Mouse (Mus musculus) heart, adult 2 months (tissue): ENCODE data around the gene Frem1.

Source experiments
- CTCF ChIP-seq: fragments of 200-600 bp; IDR thresholded peaks from 2 replicates; pipeline ENCODE4 v1.8.1; 2022; ENCODE audit warnings: antibody characterized with exemption, mild to moderate bottlenecking, moderate library complexity
- POLR2A ChIP-seq: fragments of 200-500 bp; IDR thresholded peaks from 2 replicates; pipeline ENCODE4 v1.6.1; 2011; ENCODE audit warnings: mild to moderate bottlenecking, low read depth, low read length, control low read depth; ENCODE audit not compliant: insufficient read depth

- no peak for TF ChIP-seq CTCF
- TF ChIP-seq POLR2A, result no peak
Observed at GRCm38 (mm10) chr4:82921962-82922361, 130.2 kb downstream of the Frem1 start.
